Mouse (Mus musculus) splenic B cell, adult 2 months (primary cell): ENCODE measurements around the gene Hspbap1.

ENCODE experiments used
- DNase-seq: peaks from one replicate; pipeline ENCODE4 v3.0.0-alpha.2; 2011; ENCODE audit warnings: low read depth, low spot score
- H3K27me3 ChIP-seq: 2 replicates; pipeline ENCODE4 v1.6.1; 2012; ENCODE audit warnings: mild to moderate bottlenecking, low read length, moderate library complexity, mixed read lengths; ENCODE audit not compliant: control insufficient read depth, poor library complexity, insufficient read depth, severe bottlenecking
- H3K36me3 ChIP-seq: 2 replicates; pipeline ENCODE4 v1.6.1; 2012; ENCODE audit warnings: mild to moderate bottlenecking, low read length, moderate library complexity, mixed read lengths; ENCODE audit not compliant: control insufficient read depth, poor library complexity, insufficient read depth, severe bottlenecking

Gene Hspbap1

GRCm38 (mm10) chr16:35869126-35869525 is 99.0 kb downstream of the Hspbap1 start:
- H3K36me3 ChIP-seq = peaks cover 7% of the 10 kb centered on the region; the same call in 1 of the 2 replicates
- peak; percentile 55 for DNase-seq
- no peaks in the 10 kb centered on the region for H3K27me3 ChIP-seq

- H3K27me3 ChIP-seq = no peaks in the 10 kb centered on the region
- DNase-seq = no peak
- H3K36me3 ChIP-seq = peaks cover 6% of the 10 kb centered on the region; the same call in 1 of the 2 replicates
Measured at GRCm38 (mm10) chr16:35869656-35870055, 99.5 kb downstream of the Hspbap1 start.

DNA sequence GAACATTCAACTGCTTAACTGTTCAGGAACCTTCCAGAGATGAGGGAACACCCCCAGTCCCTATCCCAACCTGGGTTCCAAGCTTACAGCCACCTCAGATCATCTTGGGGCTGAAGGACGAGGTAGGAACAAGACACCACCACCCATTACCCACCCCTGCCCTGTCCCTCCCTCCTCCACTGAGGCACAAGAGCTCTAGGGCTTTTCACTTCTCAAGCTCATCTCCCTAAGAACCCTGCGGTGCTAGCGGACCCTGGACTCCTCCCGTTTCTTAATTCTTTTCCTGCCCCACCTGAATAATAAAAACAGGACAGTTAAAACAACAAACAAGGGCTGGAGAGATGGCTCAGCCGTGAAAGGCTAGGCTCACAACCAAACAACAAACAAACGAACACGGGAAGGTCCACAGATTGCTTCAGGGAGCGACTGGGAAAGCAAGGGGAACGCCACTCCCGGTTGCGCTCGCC is 100.4 kb downstream of the Hspbap1 start:
- H3K36me3 ChIP-seq = 0 out of 2 replicates have a peak, but pooled peaks cover 4% of the 10 kb centered on the region
- DNase-seq = no peak
- H3K27me3 ChIP-seq = no peaks in the 10 kb centered on the region

DNA sequence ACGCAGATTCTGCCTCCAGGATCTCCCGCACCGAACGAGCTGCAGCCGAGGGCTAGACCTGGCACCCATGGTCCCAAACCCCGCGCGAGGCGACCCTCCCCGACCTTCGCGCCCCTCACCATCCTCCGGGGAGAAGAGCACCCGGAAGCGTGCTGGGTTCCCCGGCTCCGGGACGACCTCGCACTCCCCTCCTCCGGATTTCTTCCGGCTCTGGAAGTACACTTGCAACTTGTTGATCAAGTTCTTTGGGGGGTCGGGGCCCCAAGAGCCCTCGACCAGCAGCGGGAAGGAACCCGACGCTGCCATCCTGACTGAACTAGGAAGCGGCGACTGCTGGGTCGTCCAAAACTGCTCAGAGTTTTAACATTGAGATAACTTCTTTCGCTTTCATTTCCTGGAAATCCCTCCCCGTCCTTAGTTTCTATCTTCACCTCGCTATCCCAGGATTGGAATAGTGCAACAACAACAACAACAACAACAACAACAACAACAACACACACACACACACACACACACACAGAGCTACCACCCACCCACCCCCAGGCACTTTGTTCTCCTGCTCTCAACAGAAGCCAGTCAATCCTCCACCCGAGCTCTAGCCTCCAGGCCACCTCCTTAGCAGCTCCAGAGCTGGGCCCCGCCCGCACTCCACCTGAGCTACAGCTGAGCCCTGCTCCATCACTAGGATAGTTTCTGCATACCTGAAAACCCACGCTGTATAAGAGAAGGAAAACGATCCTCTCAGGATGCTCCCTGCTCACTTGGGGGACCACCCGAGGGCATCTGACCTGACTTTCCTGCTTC is 101.1 kb downstream of the Hspbap1 start, which contains the start of gene Parp14:
Parp14 (minus strand) TSS at position 497 of the 804 bp plus-strand sequence.
- Histone ChIP-seq H3K36me3 (no peaks in the 10 kb centered on the region), H3K27me3 (no peaks in the 10 kb centered on the region)
- peak; percentile 52 for DNase-seq

DNA sequence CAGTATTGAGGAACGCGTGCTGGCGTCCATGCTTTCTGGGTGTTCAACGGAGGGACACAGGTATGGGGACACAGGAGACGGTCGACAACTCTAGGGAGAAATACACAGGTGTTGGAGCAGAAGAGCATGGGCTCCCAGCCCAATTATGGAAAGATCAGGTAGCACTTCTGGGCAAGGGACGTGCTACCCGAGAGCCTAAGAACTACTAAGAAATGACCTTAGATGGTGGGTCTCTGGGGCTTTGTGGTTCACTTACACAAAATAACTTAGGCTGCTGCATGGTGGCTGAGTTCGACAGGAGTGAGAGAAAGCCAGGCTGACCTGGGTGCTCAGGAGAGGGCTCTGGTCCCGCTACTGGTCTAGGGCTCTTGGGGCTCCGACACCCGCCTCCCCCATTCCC is 101.7 kb downstream of the Hspbap1 start:
- DNase-seq = peak; percentile 25
- no peaks in the 10 kb centered on the region for H3K27me3 ChIP-seq

DNA sequence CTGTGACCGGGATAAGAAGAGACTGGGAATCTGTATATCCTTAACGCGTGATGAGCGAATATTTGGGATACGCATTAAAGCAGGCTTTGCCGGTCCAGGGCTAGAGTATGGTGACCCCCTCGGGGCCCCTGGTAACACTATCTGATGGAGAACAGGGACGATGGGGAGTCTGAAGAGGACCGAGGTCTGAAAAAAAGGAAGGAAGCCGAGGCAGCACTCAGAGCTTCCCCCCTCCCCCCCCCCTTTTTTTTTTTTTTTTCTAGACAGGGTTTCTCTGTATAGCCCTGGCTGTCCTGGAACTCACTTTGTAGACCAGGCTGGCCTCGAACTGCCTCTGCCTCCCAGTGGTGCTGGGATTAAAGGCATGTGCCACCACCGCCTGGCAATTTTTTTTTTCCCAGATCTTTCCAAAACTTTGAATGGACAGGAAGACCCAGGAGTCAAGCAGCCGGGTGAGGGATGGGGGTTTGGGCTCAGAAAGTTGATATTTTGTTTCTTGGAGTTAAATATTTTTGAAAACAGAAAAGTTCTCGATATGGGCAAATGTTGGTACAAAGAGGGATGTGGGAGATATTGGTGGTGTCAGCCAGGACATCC is 102.3 kb downstream of the Hspbap1 start:
- no peaks in the 10 kb centered on the region for H3K27me3 ChIP-seq
- DNase-seq = peak; percentile 47
- H3K36me3 ChIP-seq = no peaks in the 10 kb centered on the region

More for the DNA sequence above, 101.7 kb downstream of the Hspbap1 start:
- no peaks in the 10 kb centered on the region for H3K36me3 ChIP-seq

DNA sequence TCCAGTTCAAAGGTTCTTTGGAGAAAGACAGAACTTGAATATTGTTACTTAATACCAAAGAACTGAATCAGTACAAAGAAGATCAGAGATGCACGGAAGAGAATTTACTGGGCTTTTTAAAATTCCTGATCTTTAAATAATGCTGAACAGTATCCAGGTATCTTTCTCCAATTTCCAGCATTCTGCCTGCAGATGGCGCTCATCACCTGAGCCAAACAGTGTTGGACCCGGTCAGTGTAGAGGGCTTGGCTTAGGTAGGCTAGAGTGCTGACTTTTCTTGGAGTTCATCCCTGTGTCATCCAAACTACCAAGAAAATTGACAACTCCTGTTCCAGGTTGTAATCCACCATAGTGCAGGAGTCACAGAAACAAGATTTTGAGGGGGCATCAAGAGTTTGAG is 104.2 kb downstream of the Hspbap1 start:
- H3K27me3 ChIP-seq = no peaks in the 10 kb centered on the region
- no peaks in the 10 kb centered on the region for H3K36me3 ChIP-seq
- peak; percentile 83 for DNase-seq
